Mouse (Mus musculus): ENCODE results near the gene Olfr126.

The Olfr126 gene
- long read RNA-seq, experiment 1: 0 reads
- long read RNA-seq, experiment 2: 0 reads

DNA sequence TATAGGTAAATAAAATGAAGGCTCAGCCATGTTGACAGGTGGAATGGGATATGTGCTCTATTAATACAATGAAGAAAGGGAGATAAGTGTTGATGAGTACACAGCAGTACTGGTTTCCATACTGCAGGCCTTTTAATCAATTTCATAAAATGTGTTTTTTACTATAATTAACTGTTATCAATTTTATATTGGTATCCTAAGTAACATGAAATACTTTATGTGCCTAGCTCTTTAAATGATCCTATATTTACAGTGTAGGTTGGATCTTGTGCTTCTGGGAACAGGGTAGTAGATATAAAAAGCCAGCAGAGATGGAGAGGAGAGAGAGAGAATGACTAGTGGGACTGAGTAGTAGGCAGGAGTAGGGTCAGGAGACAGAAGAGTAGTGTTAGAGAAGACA is at the start of gene Olfr126:
TSS of gene Olfr126 (plus strand) at position 301 of the 400 bp plus-strand sequence.
- intact Hi-C loops (cut with DNase I): no loop called here

- intact Hi-C loops (cut with DNase I): no loop called here
These were observed 47.7 kb upstream of the Olfr126 start, which contains the start of gene Olfr124 for GRCm38 (mm10) chr17:37799588-37799987. TSS of gene Olfr124 (plus strand) at chr17:37799888.

DNA sequence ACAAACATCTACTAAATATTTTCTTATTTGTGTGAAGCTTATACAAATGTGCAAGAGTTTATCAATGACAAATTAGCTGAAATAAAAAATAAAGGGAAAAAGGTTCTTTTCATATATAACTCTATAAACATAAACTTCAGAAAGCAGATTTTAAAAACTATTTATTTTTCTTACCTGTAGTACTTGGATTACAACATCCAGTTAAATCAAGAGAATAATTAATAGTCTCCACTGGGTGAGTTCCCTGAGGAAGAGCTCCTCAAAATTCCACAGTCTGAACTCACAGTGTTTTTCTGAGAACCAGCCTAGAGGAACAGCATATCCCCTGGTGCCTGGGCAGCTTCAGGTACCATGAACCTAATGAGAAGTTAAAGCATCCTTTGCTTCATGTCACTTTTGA is 14.6 kb upstream of the Olfr126 start, which contains the start of gene Olfr125:
TSS of gene Olfr125 (plus strand) at position 301 of the 400 bp plus-strand sequence.
- intact Hi-C loops (cut with DNase I): no loop called here

- intact Hi-C loops (cut with DNase I): no loop called here
These were observed 16.6 kb downstream of the Olfr126 start for GRCm38 (mm10) chr17:37863901-37864300.

GRCm38 (mm10) chr17:37869676-37870205 is 22.5 kb downstream of the Olfr126 start:
- intact Hi-C loops (cut with DNase I): no loop called here

DNA sequence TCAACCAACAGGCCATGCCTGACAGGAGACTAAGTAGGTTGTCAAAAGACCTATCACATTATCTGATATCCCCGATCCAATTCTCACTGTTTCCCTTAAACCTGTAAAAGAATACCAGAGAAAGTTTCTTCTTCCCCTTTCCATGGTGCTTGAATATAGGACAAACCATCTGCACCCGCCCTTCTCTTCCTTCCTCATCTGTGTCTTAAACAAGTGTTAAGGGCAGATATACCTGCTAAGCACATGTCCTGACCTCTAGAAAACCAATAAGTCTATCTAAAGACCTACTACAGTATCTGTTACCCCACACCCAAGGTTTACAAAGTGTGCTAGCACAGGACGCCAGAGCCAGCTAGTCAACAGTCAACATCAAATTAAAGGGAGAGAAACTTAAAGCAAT is 26.5 kb downstream of the Olfr126 start:
- intact Hi-C loops (cut with DNase I): no loop called here

GRCm38 (mm10) chr17:37900137-37900536 is 52.9 kb downstream of the Olfr126 start, which contains the start of gene Olfr127:
TSS of gene Olfr127 (plus strand) at chr17:37900437.
- intact Hi-C loops (cut with DNase I): no loop called here
